Mouse (Mus musculus) G1E (cell line): Measurements from ENCODE around the gene Zmym2. TPM values are rescaled to one million over a fixed set of nuclear protein-coding genes. Genes with fewer than 3 reads are reported as not detected.

Source experiments
- ATAC-seq: 2 replicates; pipeline ENCODE4 v1.8.0; 2016; ENCODE audit warnings: mild to moderate bottlenecking; ENCODE audit not compliant: insufficient number of reproducible peaks, poor library complexity, low FRiP score, severe bottlenecking; ENCODE audit errors: extremely low read depth
- DNase-seq: peaks from one replicate; pipeline ENCODE4 v3.0.0; 2012; ENCODE audit warnings: low spot score
- H3K27me3 ChIP-seq: 2 replicates; pipeline ENCODE4 v1.6.1; 2012; ENCODE audit warnings: mild to moderate bottlenecking, low read length, inconsistent platforms; ENCODE audit not compliant: insufficient read depth
- H3K36me3 ChIP-seq: replicated peaks from 2 replicates; pipeline ENCODE3; 2012; ENCODE audit warnings: mild to moderate bottlenecking, inconsistent platforms
- H3K4me1 ChIP-seq: 2 replicates; pipeline ENCODE4 v1.6.1; 2012; ENCODE audit warnings: low read depth, low read length, inconsistent platforms, mixed read lengths; ENCODE audit not compliant: insufficient read depth
- H3K4me3 ChIP-seq: 2 replicates; pipeline ENCODE4 v1.5.1; 2012; ENCODE audit warnings: low read depth, mild to moderate bottlenecking, inconsistent platforms, low read length, moderate library complexity, mixed read lengths
- H3K9me3 ChIP-seq: replicated peaks from 2 replicates; pipeline ENCODE4 v1.6.1; 2012; ENCODE audit warnings: inconsistent platforms
- CTCF ChIP-seq: IDR thresholded peaks from 2 replicates; pipeline ENCODE4 v1.5.1; 2012; ENCODE audit warnings: low read depth, low read length, inconsistent platforms, mixed read lengths
- GATA1 ChIP-seq: IDR thresholded peaks from 2 replicates; pipeline ENCODE4 v1.6.1; 2012; ENCODE audit warnings: borderline replicate concordance, low read length, inconsistent platforms, mixed read lengths
- GATA2 ChIP-seq: IDR thresholded peaks from 2 replicates; pipeline ENCODE4 v1.6.1; 2012; ENCODE audit warnings: low read depth, low read length, inconsistent platforms, borderline replicate concordance
- POLR2AphosphoS5 ChIP-seq: IDR thresholded peaks from 2 replicates; pipeline ENCODE4 v1.6.1; 2012; ENCODE audit warnings: low read depth, low read length, inconsistent platforms; ENCODE audit not compliant: insufficient replicate concordance
- TAL1 ChIP-seq: conservative IDR thresholded peaks from 2 replicates; pipeline ENCODE4 v1.6.1; 2012; ENCODE audit warnings: low read depth, low read length, inconsistent platforms, mixed read lengths
- polyA plus RNA-seq: library from polyadenylated mRNA; stranded (reverse); fragments of >175 nt; gene quantifications from 2 replicates; pipeline ENCODE4 v1.2.3, GENCODE M21; 2012
- total RNA-seq, 2 experiments: library from RNA; stranded (forward) in 1 of 2; stranded (reverse) in 1 of 2; fragments of 200-1000 nt in 1 of 2; fragments of >200 nt in 1 of 2; fragmentation: Nextera tagmentation in 1 of 2; gene quantifications; 2 replicates each; pipeline ENCODE4 v1.2.3; 2014 to 2017

The Zmym2 gene
- total and polyA plus RNA-seq, 3 experiments, result 2.1 to 118 (median 58.1) TPM

DNA sequence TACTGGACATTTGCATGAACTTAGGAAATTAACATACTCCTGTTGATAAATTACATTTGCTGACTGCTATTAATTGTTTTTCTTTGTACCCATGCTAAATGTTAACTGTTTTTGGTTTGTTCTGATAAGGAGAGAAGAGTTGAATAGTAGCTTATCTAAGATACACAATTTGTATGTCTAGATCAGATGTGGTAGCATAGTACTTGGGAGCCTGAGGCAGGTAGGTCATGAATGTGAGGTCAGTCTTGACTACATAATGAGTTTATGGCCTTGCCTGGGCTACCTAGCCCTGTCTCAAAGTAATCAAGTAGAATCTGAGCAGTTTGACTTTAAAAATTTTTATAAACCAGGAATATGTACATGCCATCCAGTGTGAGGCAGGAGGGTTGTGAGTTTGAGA is 67.9 kb downstream of the Zmym2 start:
- H3K4me3 ChIP-seq, result no peak overlapping the region
- peaks cover 66% of the 10 kb centered on the region for H3K36me3 ChIP-seq
- no peaks in the 10 kb centered on the region for H3K27me3 ChIP-seq
- no peaks in the 10 kb centered on the region for H3K9me3 ChIP-seq
- H3K4me1 ChIP-seq, result peaks cover 6% of the 10 kb centered on the region; the same call in 1 of the 2 replicates
- ATAC-seq (no peak), DNase-seq (no peak)
- TF ChIP-seq POLR2AphosphoS5 (no peak), GATA2 (no peak), TAL1 (no peak), GATA1 (no peak), CTCF (no peak)

DNA sequence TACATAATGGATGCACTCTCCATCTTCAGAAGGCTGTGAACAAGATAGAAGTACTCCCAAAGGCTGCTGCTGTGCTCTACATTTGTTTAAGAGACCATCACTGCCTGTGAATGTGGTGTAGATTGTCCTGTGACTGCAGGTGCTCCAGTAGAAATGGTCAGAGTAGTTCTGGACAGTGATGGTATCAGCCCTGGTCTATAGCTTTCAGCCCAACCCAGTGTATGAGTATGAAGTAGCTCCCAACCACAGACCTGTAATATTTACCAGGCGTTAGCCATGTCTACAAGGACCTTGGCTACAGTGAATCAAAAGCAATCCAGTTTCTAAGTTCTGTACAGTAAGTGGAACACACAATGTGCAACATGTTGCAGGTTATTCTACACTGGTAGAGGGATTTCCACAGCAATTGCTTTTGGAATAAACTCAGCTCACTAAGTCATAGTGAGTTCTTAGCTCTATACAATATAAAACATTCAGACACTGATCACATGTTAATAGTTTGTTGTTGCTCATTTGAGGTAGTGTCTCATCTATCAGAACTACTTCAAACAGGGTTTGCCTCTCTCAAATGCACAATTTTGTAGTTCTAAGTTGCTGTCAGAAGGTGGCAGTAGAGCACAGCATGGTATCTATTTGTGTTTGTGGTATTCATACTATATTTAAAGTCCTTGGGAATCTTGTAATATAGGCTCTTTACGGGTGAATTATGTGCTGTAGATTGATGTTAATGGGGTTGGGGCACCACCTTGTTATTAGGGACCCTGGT is 77.7 kb downstream of the Zmym2 start:
- no peak for DNase-seq
- H3K27me3 ChIP-seq, result peaks cover 4% of the 10 kb centered on the region; the same call in 1 of the 2 replicates
- H3K9me3 ChIP-seq, result no peaks in the 10 kb centered on the region
- TF ChIP-seq TAL1 (no peak), CTCF (no peak), POLR2AphosphoS5 (no peak), GATA2 (no peak), GATA1 (no peak)
- H3K4me1 ChIP-seq, result no peaks in the 10 kb centered on the region
- no peak for ATAC-seq
- H3K36me3 ChIP-seq, result peaks cover 28% of the 10 kb centered on the region
- no peak overlapping the region for H3K4me3 ChIP-seq

DNA sequence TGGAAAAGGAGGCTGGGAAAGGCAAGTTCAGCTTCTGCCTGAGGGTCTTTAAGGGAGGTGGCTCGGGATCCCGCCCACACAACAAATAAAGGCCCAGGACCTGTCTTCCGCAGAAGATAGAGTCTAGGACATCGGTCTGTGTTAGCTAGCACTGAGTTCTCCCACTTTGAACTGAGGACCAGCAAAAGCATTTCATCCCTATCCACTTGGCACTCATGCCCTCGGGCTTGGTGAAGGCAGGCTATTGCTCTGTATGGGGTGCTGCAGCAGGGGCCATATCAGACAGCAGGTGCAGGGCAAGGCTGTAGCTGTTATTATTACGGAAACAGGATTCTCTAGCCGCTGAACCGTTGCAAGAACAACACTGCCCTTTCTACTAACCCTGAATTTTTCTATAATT is 83.2 kb downstream of the Zmym2 start:
- Histone ChIP-seq H3K27me3 (peaks cover 19% of the 10 kb centered on the region), H3K4me1 (no peaks in the 10 kb centered on the region), H3K4me3 (no peak overlapping the region), H3K9me3 (no peaks in the 10 kb centered on the region), H3K36me3 (no peaks in the 10 kb centered on the region)
- TF ChIP-seq GATA1 (no peak), TAL1 (no peak), GATA2 (no peak), POLR2AphosphoS5 (no peak), CTCF (no peak)
- no peak for DNase-seq
- ATAC-seq, result no peak

DNA sequence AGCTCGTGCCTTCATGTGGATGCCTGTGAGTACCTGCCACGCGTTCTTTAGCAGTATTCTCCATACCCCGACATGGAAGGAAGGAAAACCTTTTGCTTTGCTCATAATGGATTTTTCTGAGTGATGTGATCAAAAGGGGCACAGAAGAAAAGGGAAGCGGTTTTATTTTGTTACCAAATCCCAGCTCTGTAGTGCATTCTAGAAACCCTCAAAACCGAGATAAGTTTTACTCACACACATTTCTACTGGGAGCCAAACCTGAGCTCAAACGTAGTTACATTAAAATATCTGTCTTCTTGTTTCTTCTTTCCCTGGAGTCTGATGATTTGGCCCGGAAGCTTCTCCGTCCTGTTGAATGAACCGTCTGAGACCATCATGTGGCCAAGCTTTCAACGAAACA is 83.7 kb downstream of the Zmym2 start:
- Histone ChIP-seq H3K9me3 (no peaks in the 10 kb centered on the region), H3K4me3 (no peak overlapping the region), H3K4me1 (no peaks in the 10 kb centered on the region), H3K27me3 (peaks cover 19% of the 10 kb centered on the region), H3K36me3 (no peaks in the 10 kb centered on the region)
- ATAC-seq, result no peak
- no peak for TF ChIP-seq GATA2
- TF ChIP-seq GATA1, result no peak
- no peak for TF ChIP-seq CTCF
- TF ChIP-seq POLR2AphosphoS5, result no peak
- no peak for TF ChIP-seq TAL1
- no peak for DNase-seq

DNA sequence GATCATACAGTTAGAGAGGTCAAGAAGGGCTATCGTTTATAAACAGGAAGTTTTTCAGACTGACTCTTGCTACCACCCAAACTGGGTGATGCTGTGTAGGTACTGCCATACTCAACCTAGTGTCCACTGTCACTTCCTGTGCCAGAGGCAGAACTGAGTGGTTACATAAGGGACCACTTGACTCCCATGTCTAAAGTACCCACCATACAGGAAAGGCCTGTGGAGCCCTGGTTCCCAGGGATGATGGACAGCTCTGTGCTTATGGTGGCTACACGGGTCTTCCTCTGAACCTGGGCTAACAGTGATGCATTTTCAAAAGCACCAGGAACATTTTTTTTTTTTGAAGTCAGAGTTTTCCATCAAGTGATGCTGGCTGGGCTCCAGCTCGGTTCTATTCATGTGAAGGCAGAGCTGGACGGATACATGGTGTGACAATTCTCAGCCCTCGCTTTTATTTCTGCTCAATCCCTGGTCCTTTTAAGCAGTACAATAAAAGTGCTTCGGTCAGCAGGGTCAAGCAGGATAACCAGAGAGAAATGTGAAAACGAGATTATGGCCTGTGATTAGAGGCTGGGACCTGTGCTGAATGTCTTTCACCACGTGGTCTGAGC is 91.7 kb downstream of the Zmym2 start:
- Histone ChIP-seq H3K36me3 (no peaks in the 10 kb centered on the region), H3K4me3 (no peak overlapping the region), H3K27me3 (peaks cover 3% of the 10 kb centered on the region), H3K4me1 (no peaks in the 10 kb centered on the region), H3K9me3 (no peaks in the 10 kb centered on the region)
- no peak for TF ChIP-seq POLR2AphosphoS5
- no peak for TF ChIP-seq CTCF
- no peak for TF ChIP-seq GATA2
- TF ChIP-seq GATA1, result no peak
- TF ChIP-seq TAL1, result no peak
- ATAC-seq (no peak), DNase-seq (no peak)

DNA sequence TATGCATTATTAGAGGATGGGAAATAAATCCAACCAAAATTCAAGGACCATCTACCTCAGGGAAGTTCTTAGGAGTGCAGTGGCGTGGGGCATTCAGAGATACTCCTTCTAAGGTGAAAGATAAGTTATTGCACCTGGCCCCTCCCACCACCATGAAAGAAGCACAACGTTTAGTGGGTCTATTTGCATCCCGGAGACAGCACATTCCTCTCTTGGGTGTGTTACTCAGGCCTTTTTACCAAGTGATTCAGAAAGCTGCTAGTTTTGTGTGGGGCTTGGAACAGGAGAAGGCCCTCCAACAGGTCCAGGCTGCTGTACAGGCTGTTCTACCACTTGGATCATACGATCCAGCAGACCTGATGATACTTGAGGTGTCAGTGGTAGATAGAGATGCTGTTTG is 102.2 kb downstream of the Zmym2 start:
- ATAC-seq, result no peak
- H3K4me3 ChIP-seq, result no peak overlapping the region
- no peak for TF ChIP-seq TAL1
- no peak for TF ChIP-seq GATA1
- TF ChIP-seq POLR2AphosphoS5, result no peak
- no peak for TF ChIP-seq GATA2
- no peak for TF ChIP-seq CTCF
- no peaks in the 10 kb centered on the region for H3K9me3 ChIP-seq
- H3K36me3 ChIP-seq, result no peaks in the 10 kb centered on the region
- no peak for DNase-seq
- H3K4me1 ChIP-seq, result no peaks in the 10 kb centered on the region
- no peaks in the 10 kb centered on the region for H3K27me3 ChIP-seq

Other genes starting within 250 kb of the Zmym2 start
- 64.3 and 70.9 TPM in 2 replicates for gene Mphosph8, start 218.4 kb upstream of the Zmym2 start, total RNA-seq (2014; fragmentation: Nextera tagmentation)
- 40.3 and 45.1 TPM in 2 replicates for gene Mphosph8, start 218.4 kb upstream of the Zmym2 start, total RNA-seq (2017)
- 7.9 and 9.6 TPM in 2 replicates for gene Mphosph8, start 218.4 kb upstream of the Zmym2 start, polyA plus RNA-seq
- gene Pspc1, start 108.3 kb upstream of the Zmym2 start, total RNA-seq (2014; fragmentation: Nextera tagmentation), result 87.9 and 104 TPM in 2 replicates
- gene Pspc1, start 108.3 kb upstream of the Zmym2 start, total RNA-seq (2017), result 49.7 and 67.7 TPM in 2 replicates
- gene Pspc1, start 108.3 kb upstream of the Zmym2 start, polyA plus RNA-seq, result 10.4 and 11.5 TPM in 2 replicates
- gene Zmym5, start 74.9 kb upstream of the Zmym2 start, total RNA-seq (2014; fragmentation: Nextera tagmentation), result 49.9 and 62.6 TPM in 2 replicates
- gene Zmym5, start 74.9 kb upstream of the Zmym2 start, total RNA-seq (2017), result 27.0 and 28.6 TPM in 2 replicates
- gene Zmym5, start 74.9 kb upstream of the Zmym2 start, polyA plus RNA-seq, result 1.8 and 2.1 TPM in 2 replicates
- not detected in 2 replicates for gene Gja3, start 171.4 kb downstream of the Zmym2 start, total RNA-seq (2014; fragmentation: Nextera tagmentation)
- gene Gja3, start 171.4 kb downstream of the Zmym2 start, total RNA-seq (2017), result not detected in 2 replicates
- not detected in 2 replicates for gene Gja3, start 171.4 kb downstream of the Zmym2 start, polyA plus RNA-seq
- gene Gjb2, start 218.0 kb downstream of the Zmym2 start, total RNA-seq (2014; fragmentation: Nextera tagmentation), result not detected in 2 replicates
- gene Gjb2, start 218.0 kb downstream of the Zmym2 start, total RNA-seq (2017), result 0.06 TPM in 1 of 2 replicates, not detected in the other
- gene Gjb2, start 218.0 kb downstream of the Zmym2 start, polyA plus RNA-seq, result not detected in 2 replicates
- not detected in 2 replicates for gene Gm4491, start 229.2 kb downstream of the Zmym2 start, total RNA-seq (2014; fragmentation: Nextera tagmentation)
- gene Gm4491, start 229.2 kb downstream of the Zmym2 start, total RNA-seq (2017), result 0.17 TPM in 1 of 2 replicates, not detected in the other
- not detected in 2 replicates for gene Gm4491, start 229.2 kb downstream of the Zmym2 start, polyA plus RNA-seq
- not detected in 2 replicates for gene Gjb6, start 247.0 kb downstream of the Zmym2 start, total RNA-seq (2014; fragmentation: Nextera tagmentation)
- gene Gjb6, start 247.0 kb downstream of the Zmym2 start, total RNA-seq (2017), result 0.11 TPM in 1 of 2 replicates, not detected in the other
- gene Gjb6, start 247.0 kb downstream of the Zmym2 start, polyA plus RNA-seq, result not detected in 2 replicates